Mouse (Mus musculus) urinary bladder, postnatal 4 days (tissue): ENCODE measurements around the gene Stx2.
A peak's percentile ranks its signal among the peaks of the same experiment; 100 is the strongest.

Experiments
- DNase-seq, 2 experiments: peaks; one replicate each; pipeline ENCODE4 v3.0.0; 2021 to 2022; ENCODE audit warnings: low spot score in 2 of 2

The Stx2 gene

DNA sequence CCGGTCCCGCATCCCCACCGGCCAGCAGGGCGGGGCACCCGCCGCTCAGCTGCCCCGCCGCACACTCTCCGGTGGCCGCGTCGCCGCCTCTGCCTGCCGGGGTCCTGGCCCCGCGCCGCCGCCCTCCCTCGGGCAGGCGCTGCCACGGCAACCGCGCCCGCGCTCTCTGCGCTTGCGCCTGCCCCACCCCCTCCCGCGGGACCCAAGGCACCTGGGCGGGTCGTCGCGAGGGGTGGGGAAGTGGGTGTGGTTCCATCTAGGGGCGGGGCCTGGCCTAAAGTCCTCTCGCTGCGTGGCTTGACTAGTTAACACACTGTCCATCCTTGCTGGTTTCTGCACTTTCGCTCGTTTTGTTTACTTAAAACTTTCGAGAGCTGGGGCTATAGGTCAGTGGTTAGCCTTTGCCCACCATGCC lies at the start of gene Stx2:
Gene Stx2 (minus strand): TSS at position 163 of the 415 bp plus-strand sequence.
- DNase-seq: peak; percentile 89 to 94

DNA sequence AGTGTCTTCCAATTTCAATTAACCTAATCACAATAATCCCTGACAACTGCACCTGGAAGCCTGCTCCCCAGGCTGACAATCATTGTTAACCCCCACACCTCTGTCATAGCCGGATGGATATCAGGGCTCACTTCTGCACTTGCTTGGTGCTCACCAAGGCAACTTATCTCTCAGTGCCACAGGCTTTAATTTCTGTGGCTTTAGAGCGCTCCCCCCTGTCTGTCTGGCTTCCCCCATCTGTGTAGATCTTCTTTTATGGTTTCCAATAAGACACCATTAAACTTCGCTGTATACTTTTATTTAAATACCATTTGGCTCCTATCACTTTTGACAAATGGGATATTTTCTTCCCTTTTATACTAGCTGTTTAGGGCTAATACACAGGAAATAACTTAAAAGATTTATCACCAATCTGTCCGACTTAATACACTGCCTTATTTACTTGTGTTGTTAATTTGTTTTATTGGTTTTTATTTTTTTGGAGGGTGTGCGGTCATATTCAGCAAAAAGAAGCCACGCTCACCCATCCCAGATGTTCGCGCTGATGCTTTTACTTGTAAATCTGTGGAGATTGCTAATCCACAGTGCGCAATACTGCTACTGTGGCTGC lies 46.4 kb upstream of the Stx2 start:
- no peak for DNase-seq

- DNase-seq: no peak
These were observed 44.4 kb upstream of the Stx2 start for GRCm38 (mm10) chr5:129052636-129053355.

- no peak for DNase-seq
These were observed 43.5 kb upstream of the Stx2 start for GRCm38 (mm10) chr5:129051910-129052309.

GRCm38 (mm10) chr5:129049372-129049771 lies 41.0 kb upstream of the Stx2 start:
- no peak for DNase-seq

DNA sequence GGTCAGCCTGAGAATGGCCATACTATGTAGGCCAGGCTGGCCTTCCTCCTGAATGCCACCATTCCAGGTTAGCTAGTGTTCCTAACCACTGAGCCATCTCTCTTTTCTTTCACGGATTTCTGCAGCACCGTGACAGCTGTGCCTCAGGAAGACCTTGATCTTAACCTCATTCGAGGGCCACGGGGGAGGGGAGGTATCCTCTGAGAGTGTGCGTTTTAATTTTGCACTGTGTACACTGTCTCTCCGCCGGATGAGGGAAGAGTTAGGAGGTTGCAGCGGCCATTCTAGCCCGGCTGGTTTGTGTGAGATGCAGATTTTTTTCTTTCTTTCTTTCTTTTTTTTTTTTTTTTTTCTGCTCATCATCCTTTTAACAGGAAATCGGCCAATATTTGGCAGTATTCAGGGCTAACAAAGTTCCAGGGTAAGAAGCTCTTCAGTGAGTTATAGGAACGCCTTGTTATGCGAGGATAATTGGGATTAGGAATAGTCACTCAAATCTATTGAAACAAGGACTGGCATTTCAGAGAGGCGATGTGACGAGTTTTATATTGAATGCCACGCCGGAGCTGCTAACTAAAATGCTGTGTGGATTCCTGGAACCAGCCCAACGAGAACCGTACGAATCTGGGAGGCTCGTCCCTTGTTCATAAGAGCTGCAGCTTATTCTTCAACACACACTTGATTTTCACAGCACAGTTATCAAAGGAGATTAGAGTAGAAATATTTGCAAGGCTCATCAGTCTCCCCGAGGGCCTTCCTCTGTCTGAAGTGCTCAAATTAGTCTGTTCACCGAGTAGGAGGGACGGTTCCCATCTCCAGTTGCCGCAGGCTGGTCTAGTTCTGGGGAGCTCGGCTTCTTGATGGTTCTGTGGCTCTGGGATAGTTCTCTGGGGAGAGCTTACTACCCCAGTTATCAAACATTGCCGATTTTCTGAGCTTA lies 37.5 kb upstream of the Stx2 start:
- DNase-seq: no peak

DNA sequence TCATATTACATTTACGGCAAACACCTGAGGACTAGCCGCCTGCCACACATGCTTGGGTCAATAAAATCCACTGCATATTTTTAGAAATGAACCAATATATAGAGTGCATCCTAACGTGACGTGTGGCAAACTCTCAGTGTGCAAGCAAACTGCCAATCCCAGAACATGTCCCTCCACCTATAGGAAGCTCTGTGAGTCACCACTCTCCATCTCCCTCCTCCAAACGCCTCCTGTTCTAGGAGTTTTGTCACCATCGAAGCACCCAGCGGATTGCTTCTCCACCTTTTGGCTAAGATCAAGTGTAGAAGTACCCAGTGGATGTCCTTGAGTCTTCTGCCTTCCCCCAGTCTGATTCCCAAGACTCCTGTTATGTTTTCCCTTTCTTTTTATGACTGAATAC lies 29.4 kb upstream of the Stx2 start:
- DNase-seq: no peak

DNA sequence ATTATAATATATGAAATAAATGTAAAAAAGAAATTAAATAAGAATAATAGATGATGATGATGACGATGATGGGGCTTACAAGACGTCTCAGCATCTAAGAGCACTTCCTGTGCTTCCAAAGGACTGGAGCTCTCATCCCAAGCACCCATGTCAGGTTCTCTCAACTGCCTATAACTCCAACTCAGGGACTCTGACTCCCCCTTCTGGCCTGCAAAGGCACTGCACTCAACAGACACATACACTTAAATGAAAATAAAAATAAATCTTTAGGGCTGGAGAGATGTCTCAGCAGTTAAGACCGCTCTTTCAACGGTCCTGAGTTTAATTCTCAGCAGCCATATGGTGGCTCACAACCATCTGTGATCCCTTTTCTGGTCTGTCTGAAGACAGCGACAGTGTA lies 28.3 kb upstream of the Stx2 start:
- DNase-seq: no peak

DNA sequence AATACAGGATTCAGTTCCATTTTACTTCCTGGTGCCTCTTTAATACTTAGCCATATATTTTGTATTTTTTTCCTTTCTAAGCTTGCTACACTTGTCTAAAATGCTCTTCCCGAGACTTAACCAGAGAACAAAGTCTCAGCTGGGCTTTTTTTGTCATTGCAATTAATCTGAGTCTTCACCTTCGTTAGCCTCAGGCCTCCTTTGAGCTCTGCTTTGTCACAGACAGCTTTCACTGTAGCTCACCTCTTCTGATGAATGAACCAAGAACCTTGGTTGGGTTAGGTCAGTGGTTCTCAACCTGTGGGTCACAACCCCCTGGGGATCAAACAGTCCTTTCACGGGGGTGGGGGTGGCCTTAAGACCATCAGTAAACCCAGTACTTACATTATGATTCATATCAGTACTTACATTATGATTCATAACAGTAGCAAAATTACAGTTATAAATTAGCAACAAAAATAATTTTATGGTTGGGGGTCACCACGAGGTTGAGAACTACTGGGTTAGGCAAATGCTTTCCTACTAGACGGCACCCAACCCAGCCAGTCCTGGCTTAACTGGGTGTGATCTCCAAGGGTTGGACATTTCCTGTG lies 20.9 kb upstream of the Stx2 start:
- no peak for DNase-seq

- DNase-seq: no peak
These were observed 18.3 kb upstream of the Stx2 start for GRCm38 (mm10) chr5:129026637-129027036.

- DNase-seq: no peak
These were observed 17.8 kb upstream of the Stx2 start for GRCm38 (mm10) chr5:129026171-129026570.

DNA sequence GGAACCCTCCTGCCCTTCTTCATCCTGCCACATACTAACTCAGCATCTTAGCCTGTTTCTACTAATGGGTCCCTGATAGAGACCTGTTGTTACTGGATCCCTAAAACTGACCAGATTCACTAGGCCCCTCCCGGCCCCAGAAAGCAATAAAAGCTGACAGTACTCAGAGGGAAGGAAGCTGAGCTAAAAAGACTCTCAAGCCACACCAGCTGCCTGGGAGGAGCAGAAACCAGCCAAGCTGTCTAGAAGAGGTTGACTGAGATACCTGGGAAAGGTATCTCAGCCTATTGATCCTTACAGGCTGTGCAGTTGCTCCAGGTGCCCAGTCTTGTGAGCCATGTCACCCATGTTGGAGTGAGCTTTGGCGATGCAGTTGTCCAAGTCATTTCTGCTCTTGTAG lies 17.4 kb upstream of the Stx2 start:
- DNase-seq: no peak

- DNase-seq: no peak
These were observed 16.7 kb upstream of the Stx2 start for GRCm38 (mm10) chr5:129025048-129025447.

DNA sequence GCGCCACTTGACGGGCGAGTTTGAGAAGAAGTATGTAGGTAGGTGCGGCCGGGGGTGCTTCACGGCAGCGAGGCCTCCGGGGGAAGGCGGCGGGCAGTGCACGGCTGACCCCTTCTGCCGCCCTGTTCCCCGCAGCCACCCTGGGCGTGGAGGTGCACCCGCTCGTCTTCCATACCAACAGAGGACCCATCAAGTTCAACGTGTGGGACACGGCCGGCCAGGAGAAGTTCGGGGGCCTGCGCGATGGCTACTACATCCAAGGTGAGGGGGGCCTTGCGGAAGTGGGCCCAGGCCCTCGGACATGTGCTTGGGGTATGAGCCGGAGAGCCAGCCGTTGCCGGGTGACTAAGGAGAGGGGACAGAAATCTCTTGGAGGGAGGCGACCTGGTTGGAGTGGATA lies 12.4 kb upstream of the Stx2 start:
- DNase-seq: peak in 1 of 2 experiments; percentile 26

- no peak for DNase-seq
These were observed 11.9 kb upstream of the Stx2 start for GRCm38 (mm10) chr5:129020300-129020668.

GRCm38 (mm10) chr5:129019497-129020299 lies 11.3 kb upstream of the Stx2 start, which contains the start of gene Ran:
TSS of gene Ran (plus strand) at chr5:129020069.
- peak; percentile 94 to 96 for DNase-seq

- no peak for DNase-seq
These were observed 10.6 kb upstream of the Stx2 start for GRCm38 (mm10) chr5:129018782-129019489.

GRCm38 (mm10) chr5:129016370-129016769 lies 8.0 kb upstream of the Stx2 start:
- no peak for DNase-seq

GRCm38 (mm10) chr5:129015540-129015939 lies 7.2 kb upstream of the Stx2 start:
- DNase-seq: no peak

- no peak for DNase-seq
These were observed 6.6 kb upstream of the Stx2 start for GRCm38 (mm10) chr5:129015020-129015419.

GRCm38 (mm10) chr5:129010937-129011336 lies 2.6 kb upstream of the Stx2 start:
- DNase-seq: no peak
